Mouse (Mus musculus) heart, embryonic 10.5 days (tissue): Measurements from ENCODE around the gene Olfr688. TPM values are rescaled to one million over a fixed set of nuclear protein-coding genes. Genes with fewer than 3 reads are reported as not detected.

Experiments used
- DNase-seq: peaks from one replicate; pipeline ENCODE4 v3.0.0-alpha.2; 2017; ENCODE audit warnings: low spot score
- H3K27ac ChIP-seq: fragments of 300-500 bp; sonication (generic); 2 replicates; pipeline ENCODE4 v1.5.1; 2016; ENCODE audit warnings: mild to moderate bottlenecking
- H3K27me3 ChIP-seq: fragments of 300-500 bp; sonication (generic); 2 replicates; pipeline ENCODE4 v1.6.1; 2016; ENCODE audit warnings: mild to moderate bottlenecking; ENCODE audit not compliant: poor library complexity, insufficient read depth, severe bottlenecking
- H3K36me3 ChIP-seq: fragments of 300-500 bp; sonication (generic); 2 replicates; pipeline ENCODE4 v1.6.1; 2016; ENCODE audit warnings: mild to moderate bottlenecking, moderate library complexity
- H3K4me1 ChIP-seq: fragments of 300-500 bp; sonication (generic); 2 replicates; pipeline ENCODE4 v1.6.1; 2016; ENCODE audit warnings: mild to moderate bottlenecking
- H3K4me3 ChIP-seq: fragments of 300-500 bp; sonication (generic); 2 replicates; pipeline ENCODE4 v1.5.1; 2016; ENCODE audit warnings: mild to moderate bottlenecking, moderate library complexity
- H3K9me3 ChIP-seq: fragments of 300-500 bp; sonication (generic); 2 replicates; pipeline ENCODE4 v1.6.1; 2016; ENCODE audit warnings: mild to moderate bottlenecking, moderate library complexity
- WGBS: fragments of 180-500 bp; shearing (Covaris S2); methylation state at CpG from one replicate; pipeline ENCODE4 v1.1.7; 2016; 5-methylcytosine and 5-hydroxymethylcytosine counted together
- polyA plus RNA-seq: library from polyadenylated mRNA; unstranded; fragments of >200 nt; fragmentation: Nextera tagmentation; extraction: Ambion mirVana; gene quantifications from 2 replicates; pipeline ENCODE4 v1.2.1, GENCODE M21; 2016

Olfr688 gene
- polyA plus RNA-seq, result not detected in 2 replicates

DNA sequence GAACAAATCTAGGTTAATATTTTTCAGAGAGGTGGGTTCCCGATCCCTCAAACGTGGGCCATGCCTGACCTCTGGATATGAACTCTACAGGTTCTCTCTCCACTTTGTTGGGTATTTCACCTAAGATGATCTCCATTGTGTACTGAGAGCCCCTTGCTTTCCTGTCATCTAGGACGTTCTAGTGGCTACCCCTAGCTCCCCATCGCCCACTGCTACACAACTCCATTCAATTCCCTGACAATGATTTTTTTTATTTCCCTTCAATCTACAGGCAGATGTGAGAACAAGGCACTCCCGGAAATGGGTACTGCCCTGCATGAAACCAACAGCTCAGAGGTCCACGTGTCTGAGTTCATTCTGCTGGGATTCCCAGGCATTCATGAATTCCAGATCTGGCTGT is at the start of gene Olfr688:
Gene Olfr688 (plus strand): TSS at position 301 of the 400 bp plus-strand sequence.
- Histone ChIP-seq H3K36me3 (no peaks in the 10 kb centered on the region), H3K4me3 (no peak within 1 kb of the TSS), H3K27me3 (no peaks in the 10 kb centered on the region), H3K9me3 (no peaks in the 10 kb centered on the region), H3K27ac (no peak within 1 kb of the TSS), H3K4me1 (no peaks in the 10 kb centered on the region)
- WGBS, result 68% methylated on average over 6 of the region's 6 CpGs
- no peak for DNase-seq

DNA sequence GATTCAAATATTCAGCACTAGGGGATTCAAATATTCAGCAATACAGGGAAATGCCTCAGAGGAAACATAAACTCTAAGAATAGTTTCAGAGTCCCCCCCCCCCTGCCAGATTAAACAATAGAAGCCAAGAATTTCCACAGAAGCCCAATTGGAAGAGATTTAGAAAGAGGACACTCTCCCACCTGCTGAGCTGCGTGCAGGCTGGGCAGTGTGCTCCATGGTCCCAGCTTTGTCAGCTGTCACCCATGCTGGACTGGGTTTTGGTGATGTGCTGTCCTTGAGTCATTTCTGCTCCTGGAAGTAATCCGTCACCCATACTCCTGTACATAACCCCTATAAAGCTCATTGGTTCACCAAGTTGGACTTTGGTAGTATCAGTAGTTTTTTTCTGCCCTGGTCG is 40.2 kb upstream of the Olfr688 start:
- Histone ChIP-seq H3K27ac (no peak overlapping the region), H3K4me1 (no peaks in the 10 kb centered on the region), H3K36me3 (no peaks in the 10 kb centered on the region), H3K4me3 (no peak overlapping the region), H3K27me3 (no peaks in the 10 kb centered on the region), H3K9me3 (no peaks in the 10 kb centered on the region)
- 81% methylated on average over 3 of the region's 3 CpGs for WGBS
- DNase-seq, result no peak

DNA sequence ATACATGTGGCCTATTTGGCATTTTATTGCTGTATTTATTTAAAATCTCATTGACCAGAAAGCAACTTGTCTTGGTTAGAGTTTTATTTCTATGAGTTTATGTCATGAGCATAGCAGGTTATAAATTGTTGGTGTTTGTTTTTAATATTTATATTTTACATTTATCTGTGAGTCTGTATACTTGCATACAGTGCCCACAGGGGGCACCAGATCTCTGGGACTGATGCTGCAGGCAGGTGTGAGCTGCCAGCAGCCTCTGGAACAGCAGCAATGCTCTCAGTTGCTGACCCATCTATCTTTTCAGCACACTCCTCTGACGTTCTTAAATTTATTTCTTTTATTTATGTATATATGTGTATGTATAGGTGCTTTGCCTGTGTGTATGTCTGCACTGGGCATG is 39.7 kb upstream of the Olfr688 start:
- Histone ChIP-seq H3K27me3 (no peaks in the 10 kb centered on the region), H3K9me3 (no peaks in the 10 kb centered on the region), H3K27ac (no peak overlapping the region), H3K4me1 (no peaks in the 10 kb centered on the region), H3K36me3 (no peaks in the 10 kb centered on the region), H3K4me3 (no peak overlapping the region)
- DNase-seq, result no peak
- WGBS, result 70% methylated on average over 1 of the region's 1 CpGs

DNA sequence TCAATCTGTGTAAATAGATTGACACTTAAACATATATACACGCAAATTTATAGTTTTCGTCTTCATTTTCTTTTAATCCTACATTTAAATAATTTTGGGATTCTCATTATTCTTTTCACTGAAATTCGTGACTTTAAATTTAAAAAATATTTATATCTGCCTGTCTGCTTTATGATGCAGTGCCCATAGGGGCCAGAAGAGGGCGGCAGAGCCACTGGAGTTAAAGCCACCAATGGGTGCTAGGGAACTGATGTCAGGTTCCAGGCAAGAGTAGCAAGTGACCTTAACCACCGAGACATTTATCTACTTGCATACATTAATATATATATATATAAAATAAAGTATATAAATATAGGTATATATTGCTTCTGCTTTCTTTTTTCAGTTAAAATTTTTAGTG is 31.2 kb upstream of the Olfr688 start:
- H3K27ac ChIP-seq, result no peak overlapping the region
- no peak for DNase-seq
- no peaks in the 10 kb centered on the region for H3K36me3 ChIP-seq
- 58% methylated on average over 5 of the region's 5 CpGs for whole genome bisulfite sequencing
- H3K9me3 ChIP-seq, result no peaks in the 10 kb centered on the region
- H3K4me1 ChIP-seq, result no peaks in the 10 kb centered on the region
- no peaks in the 10 kb centered on the region for H3K27me3 ChIP-seq
- no peak overlapping the region for H3K4me3 ChIP-seq

DNA sequence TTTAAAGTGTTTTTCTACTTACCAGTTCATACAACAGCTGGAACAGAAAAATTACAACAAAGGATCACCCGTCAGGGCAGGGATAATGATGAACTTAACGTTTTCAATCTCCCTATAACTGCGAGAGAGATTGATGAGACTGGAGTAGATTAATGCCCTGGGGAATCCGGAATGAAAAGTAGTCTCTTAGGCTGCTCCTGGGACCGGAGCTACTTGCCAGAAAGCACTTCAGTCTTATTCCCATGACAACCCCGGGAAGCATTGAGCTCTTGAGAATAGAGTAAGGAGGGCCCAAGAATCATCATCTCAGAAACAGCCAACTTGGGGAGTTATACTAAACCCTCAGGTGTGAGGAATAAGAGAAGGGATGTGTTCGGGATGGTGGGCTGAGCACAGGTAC is 15.5 kb upstream of the Olfr688 start:
- no peak overlapping the region for H3K27ac ChIP-seq
- no peaks in the 10 kb centered on the region for H3K36me3 ChIP-seq
- no peak overlapping the region for H3K4me3 ChIP-seq
- no peak for DNase-seq
- H3K9me3 ChIP-seq, result no peaks in the 10 kb centered on the region
- H3K4me1 ChIP-seq, result no peaks in the 10 kb centered on the region
- H3K27me3 ChIP-seq, result no peaks in the 10 kb centered on the region
- WGBS, result 70% methylated on average over 7 of the region's 7 CpGs

DNA sequence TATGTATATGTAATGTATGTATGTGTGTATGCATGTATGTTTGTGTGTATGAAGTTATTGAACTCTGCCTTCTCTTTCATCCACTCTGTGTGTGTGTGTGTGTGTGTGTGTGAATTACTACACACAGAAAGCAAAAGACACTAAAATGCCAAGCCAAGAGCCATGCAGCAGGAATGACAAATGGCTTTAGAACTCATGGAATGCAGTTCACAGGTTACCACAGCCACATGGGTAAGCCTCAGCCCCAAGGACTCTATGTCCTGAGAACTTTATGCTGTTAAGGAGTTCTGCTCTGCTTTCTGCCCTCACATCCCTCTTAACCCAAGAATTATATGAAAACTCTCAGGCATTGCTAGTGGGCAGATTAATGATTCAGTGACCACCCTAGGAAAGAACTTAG is 2.2 kb downstream of the Olfr688 start:
- Histone ChIP-seq H3K9me3 (no peaks in the 10 kb centered on the region), H3K27ac (no peak overlapping the region), H3K4me3 (no peak overlapping the region), H3K27me3 (no peaks in the 10 kb centered on the region), H3K36me3 (no peaks in the 10 kb centered on the region), H3K4me1 (no peaks in the 10 kb centered on the region)
- no peak for DNase-seq

DNA sequence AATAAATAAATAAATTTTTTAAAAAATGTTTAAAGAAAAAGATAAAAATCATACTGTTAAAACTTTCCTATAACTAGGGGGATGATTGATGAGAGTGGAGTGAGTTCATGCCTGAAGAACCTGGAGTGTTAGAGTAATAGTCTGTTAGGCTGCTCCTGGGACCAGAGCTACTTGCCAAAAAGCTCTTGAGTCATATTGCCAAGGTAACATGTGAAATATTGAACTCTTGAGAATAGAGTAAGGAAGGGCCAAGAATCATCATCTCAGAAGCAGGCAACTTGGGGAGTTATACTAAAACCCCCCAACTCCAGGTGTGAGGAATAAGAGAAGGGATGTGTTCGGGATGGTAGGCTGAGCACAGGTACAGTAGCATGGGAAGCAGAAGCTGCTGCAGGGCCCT is 23.0 kb downstream of the Olfr688 start, which contains the start of gene Olfr689:
Gene Olfr689 (plus strand): TSS at position 301 of the 400 bp plus-strand sequence.
- no peak within 1 kb of the TSS for H3K4me3 ChIP-seq
- DNase-seq, result no peak
- no peaks in the 10 kb centered on the region for H3K9me3 ChIP-seq
- H3K4me1 ChIP-seq, result no peaks in the 10 kb centered on the region
- H3K27ac ChIP-seq, result no peak within 1 kb of the TSS
- no peaks in the 10 kb centered on the region for H3K36me3 ChIP-seq
- 66% methylated on average over 1 of the region's 1 CpGs for WGBS
- no peaks in the 10 kb centered on the region for H3K27me3 ChIP-seq

DNA sequence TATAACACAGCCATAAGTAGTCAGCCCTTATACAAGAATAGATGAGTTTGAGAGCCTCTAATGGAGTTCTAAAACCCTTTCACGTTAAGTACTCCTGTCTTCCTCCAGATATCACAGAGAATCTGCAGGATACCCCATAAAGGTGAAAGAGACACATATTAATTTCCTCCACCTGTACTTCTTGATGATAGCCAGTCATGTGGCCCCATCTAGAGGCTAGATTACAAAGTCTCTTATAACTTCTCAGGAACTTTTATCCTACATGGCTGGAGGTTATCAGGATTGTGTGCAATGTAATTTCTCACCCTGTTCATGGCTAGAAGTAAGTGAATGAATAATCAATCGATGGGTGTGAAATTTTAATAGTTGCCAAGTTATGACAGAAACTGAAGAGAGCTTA is 37.4 kb downstream of the Olfr688 start:
- no peaks in the 10 kb centered on the region for H3K4me1 ChIP-seq
- no peaks in the 10 kb centered on the region for H3K9me3 ChIP-seq
- H3K27me3 ChIP-seq, result no peaks in the 10 kb centered on the region
- 68% methylated on average over 2 of the region's 2 CpGs for WGBS
- H3K4me3 ChIP-seq, result no peak overlapping the region
- no peaks in the 10 kb centered on the region for H3K36me3 ChIP-seq
- H3K27ac ChIP-seq, result no peak overlapping the region
- DNase-seq, result no peak

DNA sequence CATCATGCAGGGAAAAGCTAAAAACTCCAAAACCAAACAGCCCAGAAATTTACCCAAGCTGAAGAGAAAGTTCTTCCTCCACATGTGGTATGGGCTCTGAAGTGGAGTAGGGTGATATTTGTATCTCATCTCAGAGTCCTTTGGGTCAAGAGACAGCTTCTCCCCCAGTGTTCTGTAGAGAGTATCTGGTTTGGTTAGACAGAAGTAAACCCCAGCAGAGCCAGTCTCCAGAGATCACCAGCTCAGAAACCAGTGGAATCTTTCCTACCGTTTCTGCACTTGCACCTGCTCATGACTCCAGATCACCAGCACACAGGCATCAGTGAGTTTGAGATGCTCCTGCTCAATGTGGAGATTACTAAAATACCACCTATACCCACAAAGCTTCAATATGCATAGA is 46.1 kb downstream of the Olfr688 start, which contains the start of gene Olfr690:
Gene Olfr690 (minus strand): TSS at position 101 of the 400 bp plus-strand sequence.
- no peak for DNase-seq
- Histone ChIP-seq H3K9me3 (no peaks in the 10 kb centered on the region), H3K4me3 (no peak within 1 kb of the TSS), H3K27me3 (no peaks in the 10 kb centered on the region), H3K27ac (no peak within 1 kb of the TSS), H3K4me1 (no peaks in the 10 kb centered on the region), H3K36me3 (no peaks in the 10 kb centered on the region)
- 89% methylated on average over 1 of the region's 1 CpGs for WGBS

Other genes with a start within 250 kb of the Olfr688 start
- gene Olfr677, start 236.7 kb upstream of the Olfr688 start, polyA plus RNA-seq, result not detected in 2 replicates
- not detected in 2 replicates for gene Olfr678, start 223.6 kb upstream of the Olfr688 start, polyA plus RNA-seq
- not detected in 2 replicates for gene Olfr679, start 206.9 kb upstream of the Olfr688 start, polyA plus RNA-seq
- gene Olfr680-ps1, start 195.3 kb upstream of the Olfr688 start, polyA plus RNA-seq, result not detected in 2 replicates
- not detected in 2 replicates for gene Olfr681, start 171.3 kb upstream of the Olfr688 start, polyA plus RNA-seq
- not detected in 2 replicates for gene Olfr683, start 141.1 kb upstream of the Olfr688 start, polyA plus RNA-seq
- gene Olfr684, start 124.4 kb upstream of the Olfr688 start, polyA plus RNA-seq, result not detected in 2 replicates
- gene Olfr685, start 102.1 kb upstream of the Olfr688 start, polyA plus RNA-seq, result not detected in 2 replicates
- gene Olfr686, start 80.6 kb upstream of the Olfr688 start, polyA plus RNA-seq, result not detected in 2 replicates
- not detected in 2 replicates for gene Olfr689, start 23.1 kb downstream of the Olfr688 start, polyA plus RNA-seq
- gene Olfr690, start 46.0 kb downstream of the Olfr688 start, polyA plus RNA-seq, result not detected in 2 replicates
- 0.14 TPM in 1 of 2 replicates, not detected in the other for gene Olfr691, start 54.2 kb downstream of the Olfr688 start, polyA plus RNA-seq
- gene Olfr692, start 80.1 kb downstream of the Olfr688 start, polyA plus RNA-seq, result not detected in 2 replicates
- gene Gm5901, start 86.9 kb downstream of the Olfr688 start, polyA plus RNA-seq, result not detected in 2 replicates
- gene Fam160a2, start 112.0 kb downstream of the Olfr688 start, polyA plus RNA-seq, result 37.6 and 44.4 TPM in 2 replicates
- gene Cnga4, start 116.5 kb downstream of the Olfr688 start, polyA plus RNA-seq, result not detected in 2 replicates
- 0.09 and 0.31 TPM in 2 replicates for gene Cckbr, start 137.6 kb downstream of the Olfr688 start, polyA plus RNA-seq
- 67.0 and 74.0 TPM in 2 replicates for gene Cavin3, start 194.2 kb downstream of the Olfr688 start, polyA plus RNA-seq